Mouse (Mus musculus) limb, embryonic 12.5 days (tissue): ENCODE measurements around the gene Tap2. TPM values are rescaled to one million over a fixed set of nuclear protein-coding genes. Genes with fewer than 3 reads are reported as not detected.

Source experiments
- ATAC-seq: fragments of 200-750 bp; cut with Nextera tagmentation; 2 replicates; pipeline ENCODE4 v1.8.0; 2017; ENCODE audit warnings: low read depth, moderate TSS enrichment; ENCODE audit not compliant: insufficient number of reproducible peaks, insufficient read depth, low FRiP score, low TSS enrichment
- H3K27ac ChIP-seq: fragments of 300-500 bp; sonication (generic); 2 replicates; pipeline ENCODE4 v1.5.1; 2016; ENCODE audit warnings: mild to moderate bottlenecking, moderate library complexity
- H3K27me3 ChIP-seq: fragments of 300-500 bp; sonication (generic); 2 replicates; pipeline ENCODE4 v1.6.1; 2016; ENCODE audit warnings: mild to moderate bottlenecking, moderate library complexity
- H3K36me3 ChIP-seq: fragments of 300-500 bp; sonication (generic); 2 replicates; pipeline ENCODE4 v1.6.1; 2016; ENCODE audit warnings: mild to moderate bottlenecking, moderate library complexity
- H3K4me1 ChIP-seq: fragments of 300-500 bp; sonication (generic); replicated peaks from 2 replicates; pipeline ENCODE4 v1.6.1; 2016
- H3K4me2 ChIP-seq: fragments of 300-500 bp; sonication (generic); 2 replicates; pipeline ENCODE4 v1.6.1; 2016; ENCODE audit warnings: mild to moderate bottlenecking, moderate library complexity
- H3K4me3 ChIP-seq: fragments of 300-500 bp; sonication (generic); replicated peaks from 2 replicates; pipeline ENCODE4 v1.5.1; 2016; ENCODE audit warnings: mild to moderate bottlenecking
- H3K9ac ChIP-seq: fragments of 300-500 bp; sonication (generic); replicated peaks from 2 replicates; pipeline ENCODE4 v1.6.1; 2016; ENCODE audit warnings: mild to moderate bottlenecking, moderate library complexity
- H3K9me3 ChIP-seq: fragments of 300-500 bp; sonication (generic); 2 replicates; pipeline ENCODE4 v1.6.1; 2016; ENCODE audit warnings: mild to moderate bottlenecking, moderate library complexity
- WGBS: fragments of 180-500 bp; shearing (Covaris S2); methylation state at CpG from one replicate; pipeline ENCODE4 v1.1.7; 2016; 5-methylcytosine and 5-hydroxymethylcytosine counted together
- polyA plus RNA-seq: library from polyadenylated mRNA; unstranded; fragments of >200 nt; fragmentation: Nextera tagmentation; extraction: Ambion mirVana; gene quantifications from 2 replicates; pipeline ENCODE4 v1.2.1, GENCODE M21; 2016

The Tap2 gene
- polyA plus RNA-seq, 1 experiment from 2014 or later = 1.5 TPM

- ATAC-seq = no peak
- Histone ChIP-seq H3K4me3 (no peak overlapping the region), H3K9me3 (peaks cover 11% of the 10 kb centered on the region; the same call in 1 of the 2 replicates), H3K9ac (no peak overlapping the region), H3K27me3 (peaks cover 38% of the 10 kb centered on the region), H3K4me1 (no peaks in the 10 kb centered on the region), H3K4me2 (no peak overlapping the region), H3K27ac (no peak overlapping the region), H3K36me3 (no peaks in the 10 kb centered on the region)
- 73% methylated on average over 13 of the region's 13 CpGs for WGBS
Measured at GRCm38 (mm10) chr17:34179913-34180859, 23.1 kb upstream of the Tap2 start.

GRCm38 (mm10) chr17:34183564-34184219, 19.6 kb upstream of the Tap2 start:
- Histone ChIP-seq H3K4me2 (no peak overlapping the region), H3K9me3 (no peaks in the 10 kb centered on the region), H3K4me3 (no peak overlapping the region), H3K9ac (no peak overlapping the region), H3K4me1 (peaks cover 11% of the 10 kb centered on the region), H3K27ac (no peak overlapping the region), H3K27me3 (peaks cover 66% of the 10 kb centered on the region), H3K36me3 (no peaks in the 10 kb centered on the region)
- ATAC-seq = no peak
- WGBS = 76% methylated on average over 15 of the region's 15 CpGs

- Histone ChIP-seq H3K36me3 (no peaks in the 10 kb centered on the region), H3K9me3 (no peaks in the 10 kb centered on the region), H3K27ac (no peak overlapping the region), H3K4me2 (no peak overlapping the region), H3K27me3 (peaks cover 84% of the 10 kb centered on the region), H3K4me1 (peaks cover 11% of the 10 kb centered on the region), H3K9ac (no peak overlapping the region), H3K4me3 (no peak overlapping the region)
- whole genome bisulfite sequencing = 86% methylated on average over 9 of the region's 9 CpGs
- no peak for ATAC-seq
Measured at GRCm38 (mm10) chr17:34185526-34185925, 17.8 kb upstream of the Tap2 start.

- 2% methylated on average over 14 of the region's 14 CpGs for WGBS
- Histone ChIP-seq H3K9ac (peak overlapping the region; percentile 57), H3K27ac (no peak overlapping the region)
Measured at GRCm38 (mm10) chr17:34186885-34187260, 16.5 kb upstream of the Tap2 start.

GRCm38 (mm10) chr17:34187261-34187916, 15.9 kb upstream of the Tap2 start, which contains the start of the genes Tap1 and Psmb9:
TSS of gene Tap1 (plus strand) at chr17:34187553.
TSS of gene Psmb9 (minus strand) at chr17:34187764.
- Histone ChIP-seq H3K4me2 (peak within 1 kb of the TSS; percentile 85), H3K36me3 (no peaks in the 10 kb centered on the region), H3K27ac (no peak within 1 kb of the TSS; the same call in 1 of the 2 replicates), H3K4me3 (peak within 1 kb of the TSS; percentile 52), H3K9me3 (no peaks in the 10 kb centered on the region), H3K27me3 (peaks cover 93% of the 10 kb centered on the region), H3K9ac (peak within 1 kb of the TSS; percentile 59), H3K4me1 (peaks cover 11% of the 10 kb centered on the region)
- ATAC-seq = peak; percentile 94
- WGBS = under 1% methylated on average over 46 of the region's 46 CpGs

More at GRCm38 (mm10) chr17:34186885-34187260, 16.5 kb upstream of the Tap2 start:
- Histone ChIP-seq H3K4me1 (peaks cover 11% of the 10 kb centered on the region), H3K27me3 (peaks cover 92% of the 10 kb centered on the region), H3K4me2 (peak overlapping the region; percentile 85), H3K4me3 (peak overlapping the region; percentile 52), H3K9me3 (no peaks in the 10 kb centered on the region), H3K36me3 (no peaks in the 10 kb centered on the region)
- ATAC-seq = peak; percentile 67

GRCm38 (mm10) chr17:34188010-34188409, 15.3 kb upstream of the Tap2 start:
- Histone ChIP-seq H3K4me3 (peak overlapping the region; percentile 52), H3K4me1 (peaks cover 11% of the 10 kb centered on the region), H3K9ac (peak overlapping the region; percentile 59), H3K36me3 (no peaks in the 10 kb centered on the region), H3K27ac (no peak overlapping the region; the same call in 1 of the 2 replicates), H3K4me2 (peak overlapping the region; percentile 85), H3K9me3 (no peaks in the 10 kb centered on the region), H3K27me3 (peaks cover 93% of the 10 kb centered on the region)
- no peak for ATAC-seq
- 4% methylated on average over 20 of the region's 20 CpGs for WGBS

GRCm38 (mm10) chr17:34188986-34189385, 14.3 kb upstream of the Tap2 start:
- Histone ChIP-seq H3K9me3 (no peaks in the 10 kb centered on the region), H3K4me3 (no peak overlapping the region), H3K9ac (no peak overlapping the region), H3K36me3 (no peaks in the 10 kb centered on the region), H3K4me2 (no peak overlapping the region), H3K27ac (no peak overlapping the region), H3K4me1 (peaks cover 11% of the 10 kb centered on the region), H3K27me3 (peaks cover 93% of the 10 kb centered on the region)
- 69% methylated on average over 6 of the region's 6 CpGs for WGBS
- ATAC-seq = no peak

- H3K9ac ChIP-seq = no peak overlapping the region
- no peak overlapping the region for H3K27ac ChIP-seq
- no peak for ATAC-seq
- WGBS = 23% methylated on average over 16 of the region's 16 CpGs
- H3K4me3 ChIP-seq = no peak overlapping the region
- peaks cover 16% of the 10 kb centered on the region for H3K4me1 ChIP-seq
- H3K36me3 ChIP-seq = no peaks in the 10 kb centered on the region
- H3K9me3 ChIP-seq = no peaks in the 10 kb centered on the region
- peaks cover 98% of the 10 kb centered on the region for H3K27me3 ChIP-seq
- no peak overlapping the region for H3K4me2 ChIP-seq
Measured at GRCm38 (mm10) chr17:34192852-34193251, 10.5 kb upstream of the Tap2 start.

- no peak overlapping the region for H3K4me3 ChIP-seq
- no peak for ATAC-seq
- H3K27me3 ChIP-seq = peaks cover 98% of the 10 kb centered on the region
- no peaks in the 10 kb centered on the region for H3K9me3 ChIP-seq
- H3K9ac ChIP-seq = no peak overlapping the region
- no peak overlapping the region for H3K4me2 ChIP-seq
- H3K36me3 ChIP-seq = no peaks in the 10 kb centered on the region
- peaks cover 17% of the 10 kb centered on the region for H3K4me1 ChIP-seq
- 44% methylated on average over 8 of the region's 8 CpGs for WGBS
- no peak overlapping the region for H3K27ac ChIP-seq
Measured at GRCm38 (mm10) chr17:34193468-34193867, 9.9 kb upstream of the Tap2 start.

- ATAC-seq = no peak
- WGBS = 94% methylated on average over 4 of the region's 4 CpGs
- H3K4me2 ChIP-seq = no peak overlapping the region
Measured at GRCm38 (mm10) chr17:34194723-34195122, 8.6 kb upstream of the Tap2 start.

GRCm38 (mm10) chr17:34196491-34196890, 6.8 kb upstream of the Tap2 start:
- H3K4me3 ChIP-seq = no peak overlapping the region
- 36% methylated on average over 12 of the region's 12 CpGs for WGBS
- H3K4me1 ChIP-seq = peaks cover 17% of the 10 kb centered on the region
- H3K9ac ChIP-seq = no peak overlapping the region
- H3K27me3 ChIP-seq = peaks cover 97% of the 10 kb centered on the region
- H3K4me2 ChIP-seq = no peak overlapping the region
- no peaks in the 10 kb centered on the region for H3K36me3 ChIP-seq
- no peaks in the 10 kb centered on the region for H3K9me3 ChIP-seq
- no peak overlapping the region for H3K27ac ChIP-seq
- ATAC-seq = no peak

More at GRCm38 (mm10) chr17:34194723-34195122, 8.6 kb upstream of the Tap2 start:
- H3K4me1 ChIP-seq = peaks cover 17% of the 10 kb centered on the region
- no peak overlapping the region for H3K9ac ChIP-seq
- no peaks in the 10 kb centered on the region for H3K9me3 ChIP-seq
- no peak overlapping the region for H3K27ac ChIP-seq
- H3K27me3 ChIP-seq = peaks cover 99% of the 10 kb centered on the region
- no peak overlapping the region for H3K4me3 ChIP-seq
- no peaks in the 10 kb centered on the region for H3K36me3 ChIP-seq
